Mouse (Mus musculus) hindbrain, embryonic 10.5 days (tissue): ENCODE data around the gene Coq3. TPM values are rescaled to one million over a fixed set of nuclear protein-coding genes. Genes with fewer than 3 reads are reported as not detected.

Source experiments
- DNase-seq: peaks from one replicate; pipeline ENCODE4 v3.0.0-alpha.2; 2017; ENCODE audit warnings: low spot score
- H3K27ac ChIP-seq: fragments of 300-500 bp; sonication (generic); 2 replicates; pipeline ENCODE4 v1.5.1; 2016; ENCODE audit warnings: mild to moderate bottlenecking, moderate library complexity
- H3K27me3 ChIP-seq: fragments of 300-500 bp; sonication (generic); 2 replicates; pipeline ENCODE4 v1.6.1; 2016; ENCODE audit warnings: mild to moderate bottlenecking; ENCODE audit not compliant: poor library complexity, insufficient read depth, severe bottlenecking
- H3K36me3 ChIP-seq: fragments of 300-500 bp; sonication (generic); 2 replicates; pipeline ENCODE4 v1.6.1; 2016; ENCODE audit warnings: mild to moderate bottlenecking, moderate library complexity
- H3K4me1 ChIP-seq: fragments of 300-500 bp; sonication (generic); replicated peaks from 2 replicates; pipeline ENCODE4 v1.6.1; 2016; ENCODE audit warnings: mild to moderate bottlenecking
- H3K4me3 ChIP-seq: fragments of 300-500 bp; sonication (generic); 2 replicates; pipeline ENCODE4 v1.5.1; 2016; ENCODE audit warnings: mild to moderate bottlenecking, moderate library complexity
- H3K9me3 ChIP-seq: fragments of 300-500 bp; sonication (generic); 2 replicates; pipeline ENCODE4 v1.6.1; 2016; ENCODE audit warnings: mild to moderate bottlenecking, moderate library complexity
- WGBS: fragments of 180-500 bp; shearing (Covaris S2); methylation state at CpG from one replicate; pipeline ENCODE4 v1.1.7; 2016; 5-methylcytosine and 5-hydroxymethylcytosine counted together
- polyA plus RNA-seq: library from polyadenylated mRNA; unstranded; fragments of >200 nt; fragmentation: Nextera tagmentation; extraction: Ambion mirVana; gene quantifications from 2 replicates; pipeline ENCODE4 v1.2.1, GENCODE M21; 2016

Gene Coq3
- polyA plus RNA-seq, 1 experiment from 2014 or later, result 10.9 TPM

DNA sequence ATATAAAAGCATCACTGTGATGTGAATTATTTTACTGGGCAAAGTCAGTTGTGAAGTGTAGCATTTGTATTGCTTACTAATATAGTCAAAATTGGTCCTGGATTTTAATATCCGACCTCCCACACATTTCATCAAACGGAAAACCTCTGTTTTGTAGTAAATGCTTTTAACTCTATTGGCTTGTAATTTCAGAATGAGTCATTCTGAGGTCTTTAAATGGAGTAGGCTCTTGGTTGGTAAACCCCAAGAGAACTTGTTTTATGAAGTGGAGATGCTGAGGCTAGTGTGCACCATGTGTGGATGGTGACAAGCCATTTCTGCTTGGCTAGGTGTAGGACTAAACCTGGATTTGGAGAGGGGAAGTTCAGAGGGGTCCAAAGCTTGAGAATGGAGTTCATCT is 55.9 kb downstream of the Coq3 start:
- H3K4me1 ChIP-seq, result peaks cover 29% of the 10 kb centered on the region
- no peak overlapping the region for H3K4me3 ChIP-seq
- peaks cover 2% of the 10 kb centered on the region; the same call in 1 of the 2 replicates for H3K27me3 ChIP-seq
- DNase-seq, result no peak
- no peak overlapping the region for H3K27ac ChIP-seq
- H3K36me3 ChIP-seq, result peaks cover 18% of the 10 kb centered on the region
- WGBS, result 92% methylated on average over 2 of the region's 2 CpGs
- no peaks in the 10 kb centered on the region for H3K9me3 ChIP-seq

DNA sequence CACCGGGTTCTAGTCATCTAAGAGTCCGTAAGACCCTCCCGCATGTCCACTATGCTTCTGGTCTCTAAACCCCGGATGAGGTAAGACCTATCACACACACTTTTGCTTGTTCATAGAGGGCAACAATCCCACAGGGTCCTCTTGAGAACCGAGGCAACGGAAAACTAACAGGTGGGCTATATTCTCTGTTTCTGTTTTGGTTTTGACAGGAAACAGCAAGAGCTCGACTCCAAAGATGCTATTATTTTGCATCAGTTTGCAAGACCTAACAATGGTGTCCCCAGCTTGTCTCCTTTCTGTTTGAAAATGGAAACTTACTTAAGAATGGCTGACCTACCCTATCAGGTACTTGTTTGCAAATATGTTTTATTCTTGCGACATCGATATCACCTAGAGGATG is 57.0 kb downstream of the Coq3 start:
- Histone ChIP-seq H3K9me3 (no peaks in the 10 kb centered on the region), H3K27me3 (no peaks in the 10 kb centered on the region), H3K27ac (no peak overlapping the region), H3K4me1 (peaks cover 23% of the 10 kb centered on the region), H3K4me3 (no peak overlapping the region), H3K36me3 (peaks cover 18% of the 10 kb centered on the region)
- WGBS, result 94% methylated on average over 9 of the region's 9 CpGs
- DNase-seq, result no peak

DNA sequence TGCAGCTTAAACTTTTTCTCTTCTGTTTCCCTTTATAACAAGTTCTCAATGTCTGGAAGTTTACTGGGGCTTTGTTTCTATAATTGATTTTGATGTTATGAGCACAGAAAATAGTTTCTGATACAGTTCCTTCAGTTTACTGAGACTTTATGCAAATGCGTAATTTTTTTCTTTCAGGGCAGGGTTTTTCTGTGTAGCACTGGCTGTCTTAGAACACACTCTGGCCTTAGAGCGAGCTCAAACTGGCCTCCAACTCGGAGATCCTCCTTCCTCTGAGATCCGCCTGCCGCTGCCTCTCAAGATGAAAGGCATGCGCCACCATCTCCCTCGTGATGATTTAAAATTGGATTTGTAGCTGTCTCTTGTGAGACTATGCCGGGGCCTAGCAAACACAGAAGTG is 58.4 kb downstream of the Coq3 start:
- Histone ChIP-seq H3K27ac (no peak overlapping the region), H3K9me3 (no peaks in the 10 kb centered on the region), H3K4me1 (peaks cover 11% of the 10 kb centered on the region), H3K27me3 (no peaks in the 10 kb centered on the region), H3K4me3 (no peak overlapping the region), H3K36me3 (peaks cover 23% of the 10 kb centered on the region)
- WGBS, result 86% methylated on average over 8 of the region's 8 CpGs
- DNase-seq, result no peak

DNA sequence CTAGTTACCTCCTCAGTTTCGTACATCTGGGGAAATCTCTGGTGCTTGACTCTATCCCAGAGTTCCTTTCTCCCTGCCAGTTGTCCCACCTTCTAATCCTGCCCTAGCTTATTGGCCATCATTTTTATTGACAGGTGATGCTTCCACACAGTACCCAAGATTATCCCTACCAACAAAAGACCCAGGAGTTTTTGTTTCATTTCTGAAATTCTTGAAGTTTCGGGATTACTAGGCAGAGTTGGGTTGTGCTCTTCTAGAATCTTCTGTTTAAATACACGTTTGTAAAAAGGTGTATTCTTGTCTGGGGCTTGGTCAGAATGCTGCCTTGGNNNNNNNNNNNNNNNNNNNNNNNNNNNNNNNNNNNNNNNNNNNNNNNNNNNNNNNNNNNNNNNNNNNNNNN is 65.2 kb downstream of the Coq3 start:
- Histone ChIP-seq H3K36me3 (peaks cover 32% of the 10 kb centered on the region), H3K4me3 (no peak overlapping the region), H3K4me1 (no peaks in the 10 kb centered on the region), H3K9me3 (no peaks in the 10 kb centered on the region), H3K27me3 (no peaks in the 10 kb centered on the region), H3K27ac (no peak overlapping the region)
- 83% methylated on average over 3 of the region's 3 CpGs for WGBS
- no peak for DNase-seq

DNA sequence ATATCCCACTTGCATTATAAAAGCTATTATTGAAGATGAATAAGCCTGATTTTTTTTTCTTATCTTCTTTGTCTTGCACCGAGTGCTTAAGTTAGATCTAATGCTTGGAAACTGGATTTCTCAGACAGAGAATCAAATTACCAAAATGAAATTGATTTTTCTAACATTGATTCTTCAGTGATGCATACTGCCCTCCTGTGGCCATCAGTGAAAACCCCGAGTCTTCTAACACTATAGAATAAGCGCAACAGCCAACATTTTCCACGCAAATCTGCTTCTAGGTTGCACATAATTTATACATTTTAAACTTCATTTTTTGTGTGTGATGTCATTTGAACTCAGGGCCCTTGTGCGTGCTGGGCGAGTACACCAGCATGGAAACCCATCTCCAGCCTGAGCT is 72.0 kb downstream of the Coq3 start:
- Histone ChIP-seq H3K9me3 (no peaks in the 10 kb centered on the region), H3K4me1 (no peaks in the 10 kb centered on the region), H3K36me3 (peaks cover 43% of the 10 kb centered on the region), H3K27ac (no peak overlapping the region), H3K4me3 (no peak overlapping the region), H3K27me3 (no peaks in the 10 kb centered on the region)
- 46% methylated on average over 6 of the region's 6 CpGs for WGBS
- no peak for DNase-seq

DNA sequence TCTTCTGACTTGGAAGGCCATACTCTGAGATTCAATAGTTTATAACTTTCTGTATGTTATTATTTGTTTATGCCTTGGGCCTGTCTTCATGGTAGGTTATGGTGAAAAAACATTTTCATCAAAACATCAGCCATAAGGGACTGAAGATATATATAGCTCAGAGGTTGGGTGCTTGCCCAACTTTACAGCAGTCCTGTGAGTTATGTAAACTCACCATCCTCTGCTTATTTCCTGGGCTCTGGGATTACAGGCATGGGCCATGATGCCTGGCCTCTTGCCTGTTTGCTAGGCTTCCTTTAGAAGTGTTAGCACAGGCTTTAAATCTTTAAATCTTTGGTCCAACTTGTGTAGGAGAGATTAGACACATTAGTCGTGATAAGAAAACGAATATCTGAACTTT is 72.8 kb downstream of the Coq3 start:
- Histone ChIP-seq H3K27me3 (no peaks in the 10 kb centered on the region), H3K27ac (no peak overlapping the region), H3K9me3 (no peaks in the 10 kb centered on the region), H3K4me3 (no peak overlapping the region), H3K4me1 (no peaks in the 10 kb centered on the region), H3K36me3 (peaks cover 41% of the 10 kb centered on the region)
- 76% methylated on average over 2 of the region's 2 CpGs for WGBS
- DNase-seq, result no peak

DNA sequence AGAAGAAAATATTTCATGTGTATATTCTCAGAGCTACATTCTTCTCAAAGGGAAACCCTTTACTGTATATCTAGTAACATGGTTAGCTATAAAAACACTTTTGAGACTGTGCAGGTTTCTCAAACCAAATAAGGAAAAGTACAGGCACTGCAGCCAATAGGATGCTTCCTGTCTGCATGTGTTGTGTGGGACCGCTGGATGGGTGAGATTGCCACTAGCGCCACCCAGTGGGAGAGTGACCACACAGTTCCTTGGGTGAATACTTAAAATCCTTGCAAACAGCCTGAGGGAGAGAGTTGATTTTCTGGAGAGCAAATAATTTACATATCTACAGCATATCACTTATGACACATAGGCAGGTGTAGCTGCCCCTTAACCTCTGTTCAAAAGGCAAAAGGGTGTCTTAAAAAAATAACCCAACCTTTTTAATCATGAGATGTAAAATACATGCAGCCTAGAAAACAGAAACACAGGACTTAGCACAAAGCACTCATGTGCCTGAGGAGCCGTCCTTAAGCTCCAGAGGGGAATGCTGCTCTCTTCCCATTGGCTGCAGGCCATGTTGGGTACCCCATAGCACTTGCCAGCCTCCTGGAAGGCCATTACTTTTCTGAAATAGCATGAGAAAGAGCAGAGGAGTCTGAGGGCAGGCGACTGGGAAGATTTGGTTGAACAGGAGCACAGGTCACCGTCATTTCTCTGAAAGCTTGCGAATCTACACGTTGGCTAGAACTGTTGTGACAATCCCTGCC is 78.3 kb downstream of the Coq3 start:
- no peak overlapping the region for H3K27ac ChIP-seq
- peaks cover 45% of the 10 kb centered on the region for H3K36me3 ChIP-seq
- no peak overlapping the region for H3K4me3 ChIP-seq
- DNase-seq, result peak; percentile 66
- no peaks in the 10 kb centered on the region for H3K27me3 ChIP-seq
- no peaks in the 10 kb centered on the region for H3K9me3 ChIP-seq
- 59% methylated on average over 7 of the region's 7 CpGs for WGBS
- no peaks in the 10 kb centered on the region for H3K4me1 ChIP-seq

Other genes starting within 250 kb of the Coq3 start
- 1.3 and 5.6 TPM in 2 replicates for gene Prdm13, start 193.7 kb upstream of the Coq3 start, polyA plus RNA-seq
- 59.9 and 65.1 TPM in 2 replicates for gene Ccnc, start 152.0 kb upstream of the Coq3 start, polyA plus RNA-seq
- gene Usp45, start 112.5 kb upstream of the Coq3 start, polyA plus RNA-seq, result 9.3 and 9.4 TPM in 2 replicates
- 25.7 and 27.3 TPM in 2 replicates for gene Tstd3, start 112.5 kb upstream of the Coq3 start, polyA plus RNA-seq
- gene Pnisr, start 32.1 kb upstream of the Coq3 start, polyA plus RNA-seq, result 103 and 135 TPM in 2 replicates
- gene Faxc, start 51.7 kb downstream of the Coq3 start, polyA plus RNA-seq, result 10.2 and 14.9 TPM in 2 replicates